Mouse (Mus musculus) heart, embryonic 15.5 days (tissue): ENCODE results near the gene Synpo2. TPM values are rescaled to one million over a fixed set of nuclear protein-coding genes. Genes with fewer than 3 reads are reported as not detected.

Experiments
- ATAC-seq: fragments of 200-750 bp; cut with Nextera tagmentation; replicated peaks from 2 replicates; pipeline ENCODE4 v1.8.0; 2017; ENCODE audit warnings: low read depth, moderate TSS enrichment; ENCODE audit not compliant: insufficient number of reproducible peaks, insufficient read depth, low FRiP score
- H3K27ac ChIP-seq: fragments of 300-500 bp; sonication (generic); 2 replicates; pipeline ENCODE4 v1.5.1; 2015; ENCODE audit warnings: mild to moderate bottlenecking, inconsistent platforms
- H3K27me3 ChIP-seq: fragments of 300-500 bp; sonication (generic); 2 replicates; pipeline ENCODE4 v1.6.1; 2015; ENCODE audit warnings: inconsistent platforms
- H3K36me3 ChIP-seq: fragments of 300-500 bp; sonication (generic); 2 replicates; pipeline ENCODE4 v1.6.1; 2015; ENCODE audit warnings: mild to moderate bottlenecking, inconsistent platforms
- H3K4me1 ChIP-seq: fragments of 300-500 bp; sonication (generic); replicated peaks from 2 replicates; pipeline ENCODE4 v1.6.1; 2015; ENCODE audit warnings: inconsistent platforms
- H3K4me2 ChIP-seq: fragments of 300-500 bp; sonication (generic); 2 replicates; pipeline ENCODE4 v1.6.1; 2015; ENCODE audit warnings: inconsistent platforms, mild to moderate bottlenecking, moderate library complexity
- H3K4me3 ChIP-seq: fragments of 300-500 bp; sonication (generic); 2 replicates; pipeline ENCODE4 v1.5.1; 2015; ENCODE audit warnings: mild to moderate bottlenecking, inconsistent platforms
- H3K9ac ChIP-seq: fragments of 300-500 bp; sonication (generic); 2 replicates; pipeline ENCODE4 v1.6.1; 2015; ENCODE audit warnings: mild to moderate bottlenecking, inconsistent platforms
- H3K9me3 ChIP-seq: fragments of 300-500 bp; sonication (generic); replicated peaks from 2 replicates; pipeline ENCODE4 v1.6.1; 2016; ENCODE audit warnings: inconsistent platforms
- WGBS: fragments of 180-500 bp; shearing (Covaris S2); methylation state at CpG from one replicate; pipeline ENCODE4 v1.1.7; 2015; ENCODE audit warnings: mixed read lengths; 5-methylcytosine and 5-hydroxymethylcytosine counted together
- polyA plus RNA-seq: library from polyadenylated mRNA; unstranded; fragments of >200 nt; fragmentation: Nextera tagmentation; extraction: Ambion mirVana; gene quantifications from 2 replicates; pipeline ENCODE4 v1.2.1, GENCODE M21; 2015

Synpo2 gene
- polyA plus RNA-seq, 1 experiment from 2014 or later = 11.9 TPM

- Histone ChIP-seq H3K27me3 (no peaks in the 10 kb centered on the region), H3K27ac (peak overlapping the region; percentile 76; the same call in 1 of the 2 replicates), H3K36me3 (no peaks in the 10 kb centered on the region), H3K9ac (no peak overlapping the region), H3K4me2 (no peak overlapping the region), H3K9me3 (no peaks in the 10 kb centered on the region), H3K4me3 (no peak overlapping the region), H3K4me1 (peaks cover 44% of the 10 kb centered on the region)
- WGBS = 37% methylated on average over 8 of the region's 8 CpGs
- ATAC-seq = no peak; the same call in 1 of the 2 replicates
Observed at GRCm38 (mm10) chr3:123146557-123146956, 89.4 kb downstream of the Synpo2 start.

- H3K4me3 ChIP-seq = no peak overlapping the region
- H3K27ac ChIP-seq = peak overlapping the region; percentile 76
- H3K9ac ChIP-seq = no peak overlapping the region
- H3K4me2 ChIP-seq = no peak overlapping the region
- ATAC-seq = no peak
- H3K27me3 ChIP-seq = no peaks in the 10 kb centered on the region
- 81% methylated on average over 4 of the region's 4 CpGs for WGBS
- no peaks in the 10 kb centered on the region for H3K36me3 ChIP-seq
- peaks cover 40% of the 10 kb centered on the region for H3K4me1 ChIP-seq
- no peaks in the 10 kb centered on the region for H3K9me3 ChIP-seq
Observed at GRCm38 (mm10) chr3:123145942-123146341, 90.0 kb downstream of the Synpo2 start.

DNA sequence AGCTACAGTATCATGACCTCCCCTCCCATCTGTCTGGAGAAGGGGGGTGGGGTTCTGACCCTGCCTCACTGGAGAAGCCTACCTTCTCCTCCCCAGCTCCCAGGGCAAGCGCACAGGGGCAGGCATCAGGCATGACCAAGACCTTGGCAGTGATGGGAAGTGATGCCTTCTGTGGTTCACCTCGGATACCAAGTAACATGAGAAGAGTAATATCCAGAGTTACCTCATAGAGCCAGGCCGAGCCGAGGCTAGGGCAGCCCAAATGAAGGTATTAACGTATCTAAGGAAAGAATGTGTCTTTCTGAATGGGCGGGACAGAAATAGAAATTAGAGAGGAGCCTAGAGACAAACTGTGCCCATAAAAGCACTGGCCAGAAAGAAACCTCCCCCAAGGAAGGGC, 92.5 kb downstream of the Synpo2 start:
- Histone ChIP-seq H3K27ac (peak overlapping the region; percentile 31; the same call in 1 of the 2 replicates), H3K36me3 (no peaks in the 10 kb centered on the region), H3K4me3 (no peak overlapping the region), H3K4me1 (peaks cover 35% of the 10 kb centered on the region), H3K9me3 (no peaks in the 10 kb centered on the region), H3K4me2 (no peak overlapping the region), H3K9ac (no peak overlapping the region), H3K27me3 (no peaks in the 10 kb centered on the region)
- WGBS = 51% methylated on average over 6 of the region's 6 CpGs
- ATAC-seq = no peak

- Histone ChIP-seq H3K36me3 (no peaks in the 10 kb centered on the region), H3K27ac (no peak overlapping the region), H3K4me2 (no peak overlapping the region), H3K27me3 (no peaks in the 10 kb centered on the region), H3K9me3 (no peaks in the 10 kb centered on the region), H3K4me1 (peaks cover 43% of the 10 kb centered on the region), H3K4me3 (no peak overlapping the region), H3K9ac (no peak overlapping the region)
- WGBS = 82% methylated on average over 3 of the region's 3 CpGs
- ATAC-seq = no peak
Observed at GRCm38 (mm10) chr3:123142298-123142697, 93.7 kb downstream of the Synpo2 start.

DNA sequence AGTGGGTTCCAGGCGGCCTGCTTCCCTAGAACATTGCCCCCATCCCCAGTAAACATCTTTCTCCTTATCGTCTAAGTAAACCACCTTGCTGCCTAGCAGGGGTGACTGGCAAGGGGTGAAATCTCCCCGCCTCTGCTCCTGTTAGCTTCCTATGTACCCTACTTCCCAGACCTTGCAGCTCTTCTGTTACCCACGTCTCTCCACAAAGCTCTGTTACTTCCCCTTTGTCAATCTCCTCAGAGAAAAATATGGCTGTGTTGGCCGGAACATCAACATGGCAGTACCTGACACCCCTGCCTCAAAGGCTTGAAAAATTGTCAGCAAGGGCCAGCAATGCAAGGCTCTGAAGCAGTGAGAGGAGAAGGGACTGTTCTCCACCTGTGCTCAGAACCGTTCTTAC, 94.9 kb downstream of the Synpo2 start:
- H3K36me3 ChIP-seq = no peaks in the 10 kb centered on the region
- 77% methylated on average over 6 of the region's 6 CpGs for WGBS
- no peak overlapping the region for H3K9ac ChIP-seq
- peaks cover 34% of the 10 kb centered on the region for H3K4me1 ChIP-seq
- no peak overlapping the region for H3K4me2 ChIP-seq
- no peaks in the 10 kb centered on the region for H3K27me3 ChIP-seq
- no peaks in the 10 kb centered on the region for H3K9me3 ChIP-seq
- ATAC-seq = no peak
- H3K4me3 ChIP-seq = no peak overlapping the region
- H3K27ac ChIP-seq = no peak overlapping the region

- H3K27me3 ChIP-seq = no peaks in the 10 kb centered on the region
- no peak overlapping the region for H3K9ac ChIP-seq
- no peaks in the 10 kb centered on the region for H3K36me3 ChIP-seq
- 81% methylated on average over 3 of the region's 3 CpGs for WGBS
- H3K4me3 ChIP-seq = no peak overlapping the region
- H3K27ac ChIP-seq = peak overlapping the region; percentile 35
- no peaks in the 10 kb centered on the region for H3K9me3 ChIP-seq
- ATAC-seq = peak; percentile 50; the same call in 1 of the 2 replicates
- H3K4me1 ChIP-seq = peaks cover 29% of the 10 kb centered on the region
- no peak overlapping the region for H3K4me2 ChIP-seq
Observed at GRCm38 (mm10) chr3:123140134-123140533, 95.8 kb downstream of the Synpo2 start.

DNA sequence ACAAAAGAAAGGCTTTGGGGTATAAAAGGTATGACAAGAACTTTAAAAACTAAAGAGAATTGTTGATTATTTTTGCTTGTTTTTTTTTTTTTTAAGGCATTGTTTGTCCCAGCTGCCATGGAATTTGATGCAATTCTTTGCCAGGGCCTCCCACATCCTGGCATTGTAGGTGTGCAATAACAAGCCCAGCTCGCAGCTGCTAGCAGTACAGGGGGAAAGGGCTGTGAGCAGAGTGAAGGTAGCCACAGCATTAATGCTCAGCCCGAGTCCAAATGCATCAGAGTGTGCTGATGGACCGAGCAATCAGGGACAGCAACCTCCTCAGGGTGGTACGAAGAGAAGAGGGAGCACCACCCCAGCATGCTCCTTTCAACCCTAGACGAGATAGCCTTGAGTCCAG, 96.3 kb downstream of the Synpo2 start:
- Histone ChIP-seq H3K27ac (peak overlapping the region; percentile 20; the same call in 1 of the 2 replicates), H3K4me3 (no peak overlapping the region), H3K36me3 (no peaks in the 10 kb centered on the region), H3K4me1 (peaks cover 29% of the 10 kb centered on the region), H3K27me3 (no peaks in the 10 kb centered on the region), H3K9ac (no peak overlapping the region), H3K4me2 (no peak overlapping the region), H3K9me3 (no peaks in the 10 kb centered on the region)
- WGBS = 56% methylated on average over 5 of the region's 5 CpGs
- ATAC-seq = no peak

DNA sequence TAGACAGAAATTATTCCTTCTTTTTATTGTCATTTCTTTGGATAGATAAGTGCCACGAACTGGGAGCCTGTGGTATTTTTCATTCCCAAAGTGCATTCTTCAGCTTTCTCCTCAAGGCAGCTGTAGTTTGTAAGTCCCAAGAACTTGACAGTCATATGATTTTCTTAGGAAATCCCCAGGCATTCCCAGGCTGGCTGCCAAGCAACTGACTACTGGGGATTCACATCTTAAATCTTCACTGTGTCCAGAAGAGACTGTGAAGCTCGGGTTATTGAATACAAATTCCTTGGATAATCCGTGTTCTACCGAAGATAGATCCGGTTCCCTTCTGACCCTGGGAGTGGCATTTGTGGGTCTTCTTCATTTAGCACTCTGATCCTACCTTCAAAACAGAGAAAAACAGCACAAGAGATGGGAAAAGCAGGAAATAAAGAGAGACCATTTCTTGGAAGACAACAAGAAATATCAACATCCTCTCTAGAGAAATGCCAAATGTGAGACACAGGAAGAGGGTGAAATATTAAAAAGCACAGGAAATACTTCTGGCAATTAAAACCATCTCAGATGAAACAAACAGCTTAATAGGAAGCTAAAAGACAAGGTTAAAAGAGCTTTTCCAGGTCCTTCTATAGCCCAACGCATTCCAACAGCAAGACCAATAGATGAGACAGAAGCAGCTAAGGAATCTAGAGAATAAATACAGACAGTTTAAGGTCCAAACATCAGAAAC, 97.5 kb downstream of the Synpo2 start:
- 45% methylated on average over 6 of the region's 6 CpGs for WGBS
- Histone ChIP-seq H3K9me3 (no peaks in the 10 kb centered on the region), H3K9ac (no peak overlapping the region), H3K4me3 (no peak overlapping the region), H3K27me3 (no peaks in the 10 kb centered on the region), H3K27ac (peak overlapping the region; percentile 54), H3K4me2 (no peak overlapping the region), H3K36me3 (no peaks in the 10 kb centered on the region), H3K4me1 (peaks cover 26% of the 10 kb centered on the region)
- no peak for ATAC-seq

DNA sequence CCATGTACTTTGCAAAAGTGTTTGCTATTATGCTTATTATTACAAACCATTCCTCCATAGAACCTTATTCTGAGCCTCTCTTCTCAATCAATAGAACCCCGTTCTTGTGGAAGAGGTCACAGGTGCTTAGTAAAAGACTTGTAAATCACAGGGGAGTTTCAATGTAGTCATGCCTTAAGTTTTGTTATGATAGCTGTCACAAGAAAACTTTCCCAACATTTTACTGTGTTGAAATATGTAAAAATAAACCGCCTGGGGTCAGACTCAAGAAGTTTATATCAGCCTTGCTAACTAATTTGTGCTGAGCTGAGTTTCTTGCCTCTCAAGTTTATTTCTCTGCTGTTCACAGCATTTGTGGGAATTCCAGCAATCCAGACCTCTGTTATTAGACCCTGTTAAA, 103.8 kb downstream of the Synpo2 start:
- no peak for ATAC-seq
- H3K4me2 ChIP-seq = no peak overlapping the region
- WGBS = 71% methylated on average over 2 of the region's 2 CpGs
- H3K27me3 ChIP-seq = no peaks in the 10 kb centered on the region
- no peak overlapping the region for H3K4me3 ChIP-seq
- no peaks in the 10 kb centered on the region for H3K9me3 ChIP-seq
- H3K4me1 ChIP-seq = peaks cover 5% of the 10 kb centered on the region
- H3K9ac ChIP-seq = no peak overlapping the region
- H3K36me3 ChIP-seq = no peaks in the 10 kb centered on the region
- no peak overlapping the region for H3K27ac ChIP-seq

DNA sequence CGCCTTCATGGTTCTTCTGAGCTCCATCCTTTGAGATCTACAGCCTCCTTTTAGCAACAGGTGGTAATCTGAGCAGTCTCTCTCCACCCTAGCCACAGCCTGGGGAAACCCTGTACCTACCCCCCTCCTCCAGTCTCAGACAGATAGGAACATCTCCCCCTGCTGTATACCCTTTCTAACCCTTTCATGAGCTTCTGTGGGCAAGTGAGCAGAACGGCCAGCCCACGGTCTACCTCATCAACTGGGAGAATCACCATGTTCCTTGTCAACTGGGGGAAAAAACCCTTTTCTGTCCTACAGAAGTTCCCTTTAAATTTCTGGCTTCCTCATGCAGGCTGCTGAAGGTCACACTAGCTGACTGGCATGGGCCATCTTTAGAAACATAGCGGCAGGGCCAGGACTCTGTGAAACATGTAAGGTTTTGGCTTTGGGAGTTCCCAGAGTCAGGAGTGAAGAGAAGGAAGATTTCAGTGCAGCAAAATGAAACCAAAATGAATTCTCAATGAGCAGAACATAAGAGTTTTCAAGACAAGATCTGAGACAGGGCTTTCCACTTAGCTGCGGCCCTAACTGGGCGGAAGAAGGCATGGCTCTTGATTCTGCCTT, 104.7 kb downstream of the Synpo2 start:
- peak overlapping the region; percentile 40 for H3K27ac ChIP-seq
- 82% methylated on average over 6 of the region's 6 CpGs for WGBS

DNA sequence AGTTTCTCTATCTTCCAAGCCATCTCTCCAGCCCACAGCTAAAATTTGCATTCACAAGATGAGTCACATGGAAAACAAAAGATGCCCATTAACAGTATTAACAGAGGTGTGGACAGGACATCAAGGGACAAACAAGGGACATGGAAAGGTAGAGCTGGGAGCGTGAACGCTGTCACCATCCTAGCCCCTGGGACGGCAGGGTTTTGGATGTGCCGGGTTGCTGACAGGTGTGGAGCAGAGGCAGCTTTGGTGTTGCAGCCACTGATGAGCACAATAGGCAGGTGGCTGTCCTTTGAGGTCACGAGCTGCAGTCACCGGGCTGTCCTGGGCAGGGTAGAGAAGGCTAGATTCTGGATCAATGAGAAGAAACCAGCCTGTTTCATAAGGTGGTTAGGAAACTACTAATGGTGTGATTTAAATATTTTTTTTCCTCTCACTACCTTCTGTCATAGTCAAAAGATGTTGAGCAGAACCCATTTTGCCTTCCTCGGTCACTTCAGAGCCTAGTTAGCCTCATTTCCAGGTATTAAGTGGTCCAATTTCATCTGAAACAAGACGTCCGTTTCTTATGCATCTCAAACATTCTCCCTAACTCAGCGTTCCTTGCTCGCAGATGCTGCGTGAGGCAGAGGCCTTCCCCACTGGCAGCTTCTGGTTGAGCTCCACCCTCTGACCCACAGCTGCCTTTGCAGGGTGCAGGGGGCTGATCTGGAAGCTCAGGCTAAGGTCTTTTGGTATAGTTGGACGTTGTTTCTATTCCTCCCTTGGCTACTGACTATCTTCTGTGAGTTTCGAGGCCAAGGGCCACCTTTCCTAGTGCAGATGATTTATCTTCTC, 105.4 kb downstream of the Synpo2 start:
- Histone ChIP-seq H3K27me3 (no peaks in the 10 kb centered on the region), H3K4me1 (peaks cover 5% of the 10 kb centered on the region), H3K27ac (peak overlapping the region; percentile 40; the same call in 1 of the 2 replicates), H3K4me2 (no peak overlapping the region), H3K9ac (no peak overlapping the region), H3K4me3 (no peak overlapping the region), H3K9me3 (no peaks in the 10 kb centered on the region), H3K36me3 (no peaks in the 10 kb centered on the region)
- 80% methylated on average over 14 of the region's 14 CpGs for WGBS
- ATAC-seq = no peak; the same call in 1 of the 2 replicates

More for the DNA sequence above, 104.7 kb downstream of the Synpo2 start:
- no peak overlapping the region for H3K4me2 ChIP-seq
- ATAC-seq = no peak
- H3K4me3 ChIP-seq = no peak overlapping the region
- no peak overlapping the region for H3K9ac ChIP-seq
- peaks cover 5% of the 10 kb centered on the region for H3K4me1 ChIP-seq
- no peaks in the 10 kb centered on the region for H3K9me3 ChIP-seq
- no peaks in the 10 kb centered on the region for H3K36me3 ChIP-seq
- H3K27me3 ChIP-seq = no peaks in the 10 kb centered on the region
